Mouse (Mus musculus): ENCODE measurements around the gene Taar8a. TPM values are rescaled to one million over a fixed set of nuclear protein-coding genes. Genes with fewer than 3 reads are reported as not detected.
"Not testable (repeated sequence)": the region's sequence is repeated elsewhere in the genome, so short reads cannot be mapped to it uniquely, and the experiment has no call there.

The Taar8a gene
- total and polyA plus RNA-seq, 3 experiments = not detected

- H3K27me3 ChIP-seq (ENCODE audit: control insufficient read depth in 1 of 2, insufficient read depth in 2 of 2, low read length in 2 of 2); H3K27ac ChIP-seq (ENCODE audit: control insufficient read depth, low read depth, low read length); H3K36me3 ChIP-seq (ENCODE audit: control insufficient read depth in 1 of 2, insufficient read depth in 2 of 2, low read length in 2 of 2); H3K9ac ChIP-seq (ENCODE audit: control insufficient read depth, low read depth, low read length, poor library complexity, severe bottlenecking); H3K4me1 ChIP-seq (ENCODE audit: control insufficient read depth in 1 of 2, insufficient read depth in 2 of 2, low read length in 2 of 2); H3K9me3 ChIP-seq (replicated peaks; ENCODE audit: insufficient read depth, low read length); H3K79me2 ChIP-seq (ENCODE audit: control insufficient read depth, insufficient read depth, low read length, poor library complexity); H3K4me3 ChIP-seq (ENCODE audit: control insufficient read depth in 1 of 2, insufficient read depth in 1 of 2, low read depth in 2 of 2, low read length in 2 of 2); DNase-seq (ENCODE audit: low read depth, low spot score): not testable (repeated sequence)
These were observed 1.5 kb upstream of the Taar8a start for GRCm38 (mm10) chr10:24074751-24075150.

DNA sequence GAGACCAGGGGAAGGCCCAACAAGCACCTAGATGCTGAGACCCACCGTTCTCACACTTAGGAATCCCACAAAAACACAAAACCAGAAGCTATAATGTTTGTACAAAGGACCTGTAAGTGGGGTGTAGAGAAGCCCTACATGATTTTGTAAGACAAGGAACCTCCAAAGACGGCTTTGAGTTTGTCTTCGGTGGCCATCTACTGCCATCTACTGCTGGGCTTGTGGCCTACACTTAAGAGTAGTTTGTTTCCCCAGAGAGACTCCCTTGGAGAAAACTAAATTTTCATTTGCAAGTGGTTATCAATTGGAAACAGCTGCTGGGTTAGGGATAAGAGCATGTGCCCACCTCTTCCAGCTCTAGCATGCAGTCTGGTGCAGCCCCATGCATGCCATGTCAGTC, 3.9 kb downstream of the Taar8a start:
- TF ChIP-seq SMC3 (IDR thresholded peaks at IDR 0.05; ENCODE audit: low read depth, low read length) (peak; percentile 28; the same call in 1 of the 2 replicates), CTCF (IDR thresholded peaks at IDR 0.05 in 2 of 3, conservative IDR thresholded peaks at IDR 0.05 in 1 of 3; ENCODE audit: control insufficient read depth in 1 of 3, insufficient read depth in 1 of 3, low read depth in 2 of 3, low read length in 3 of 3, poor library complexity in 1 of 3, severe bottlenecking in 1 of 3) (peak in 2 of 3 experiments; percentile 44 to 48; a peak in 4 of 6 replicates), RAD21 (IDR thresholded peaks at IDR 0.05; ENCODE audit: low read depth, low read length) (peak; percentile 36), BHLHE40 (IDR thresholded peaks at IDR 0.05; ENCODE audit: borderline replicate concordance, low read depth, low read length) (no peak)
- Histone ChIP-seq H3K27ac (ENCODE audit: control insufficient read depth, low read depth, low read length) (no peak overlapping the region), H3K4me3 (ENCODE audit: control insufficient read depth in 1 of 2, insufficient read depth in 1 of 2, low read depth in 2 of 2, low read length in 2 of 2) (no peak overlapping the region), H3K27me3 (ENCODE audit: control insufficient read depth in 1 of 2, insufficient read depth in 2 of 2, low read length in 2 of 2) (peaks cover 0 to 2% of the 10 kb centered on the region in 2 experiments; a peak in 3 of 4 replicates), H3K9me3 (replicated peaks; ENCODE audit: insufficient read depth, low read length) (no peaks in the 10 kb centered on the region), H3K79me2 (ENCODE audit: control insufficient read depth, insufficient read depth, low read length, poor library complexity) (no peaks in the 10 kb centered on the region), H3K9ac (ENCODE audit: control insufficient read depth, low read depth, low read length, poor library complexity, severe bottlenecking) (no peak overlapping the region), H3K4me1 (ENCODE audit: control insufficient read depth in 1 of 2, insufficient read depth in 2 of 2, low read length in 2 of 2) (no peaks in the 10 kb centered on the region), H3K36me3 (ENCODE audit: control insufficient read depth in 1 of 2, insufficient read depth in 2 of 2, low read length in 2 of 2) (no peaks in the 10 kb centered on the region)
- DNase-seq (ENCODE audit: low read depth, low spot score) = peak; percentile 20

- no peak for DNase-seq (ENCODE audit: low read depth, low spot score)
- H3K36me3 ChIP-seq (ENCODE audit: control insufficient read depth in 1 of 2, insufficient read depth in 2 of 2, low read length in 2 of 2) = no peaks in the 10 kb centered on the region
- H3K27ac ChIP-seq (ENCODE audit: control insufficient read depth, low read depth, low read length) = no peak overlapping the region
- TF ChIP-seq JUND (IDR thresholded peaks at IDR 0.05; ENCODE audit: low read depth, low read length) (no peak), POLR2AphosphoS2 (IDR thresholded peaks at IDR 0.05; ENCODE audit: low read length) (no peak), CTCF (IDR thresholded peaks at IDR 0.05 in 2 of 3, conservative IDR thresholded peaks at IDR 0.05 in 1 of 3; ENCODE audit: control insufficient read depth in 1 of 3, insufficient read depth in 1 of 3, low read depth in 2 of 3, low read length in 3 of 3, poor library complexity in 1 of 3, severe bottlenecking in 1 of 3) (no peak), BHLHE40 (IDR thresholded peaks at IDR 0.05; ENCODE audit: borderline replicate concordance, low read depth, low read length) (no peak), TBP (IDR thresholded peaks at IDR 0.05; ENCODE audit: low read depth, low read length) (no peak), CHD1 (IDR thresholded peaks at IDR 0.05; ENCODE audit: low read depth, low read length) (no peak), ETS1 (IDR thresholded peaks at IDR 0.05; ENCODE audit: low read depth, low read length) (no peak), GABPA (IDR thresholded peaks at IDR 0.05; ENCODE audit: low read depth, low read length) (no peak), SMC3 (IDR thresholded peaks at IDR 0.05; ENCODE audit: low read depth, low read length) (no peak), UBTF (IDR thresholded peaks at IDR 0.05; ENCODE audit: borderline replicate concordance, insufficient read depth, low read depth, low read length) (no peak), RCOR1 (IDR thresholded peaks at IDR 0.05; ENCODE audit: low read depth, low read length) (no peak)
- H3K79me2 ChIP-seq (ENCODE audit: control insufficient read depth, insufficient read depth, low read length, poor library complexity) = no peaks in the 10 kb centered on the region
- H3K9ac ChIP-seq (ENCODE audit: control insufficient read depth, low read depth, low read length, poor library complexity, severe bottlenecking) = no peak overlapping the region
- H3K9me3 ChIP-seq (replicated peaks; ENCODE audit: insufficient read depth, low read length) = no peaks in the 10 kb centered on the region
- 0 out of 4 replicates have a peak, but pooled peaks cover 0 to 1% of the 10 kb centered on the region in 2 experiments for H3K27me3 ChIP-seq (ENCODE audit: control insufficient read depth in 1 of 2, insufficient read depth in 2 of 2, low read length in 2 of 2)
- no peak overlapping the region for H3K4me3 ChIP-seq (ENCODE audit: control insufficient read depth in 1 of 2, insufficient read depth in 1 of 2, low read depth in 2 of 2, low read length in 2 of 2)
- no peaks in the 10 kb centered on the region for H3K4me1 ChIP-seq (ENCODE audit: control insufficient read depth in 1 of 2, insufficient read depth in 2 of 2, low read length in 2 of 2)
These were observed 9.6 kb downstream of the Taar8a start for GRCm38 (mm10) chr10:24085936-24086335.

Data from MEL (cell line).